Mouse (Mus musculus): ENCODE data around the gene Tnrc6c. TPM values are rescaled to one million over a fixed set of nuclear protein-coding genes. Genes with fewer than 3 reads are reported as not detected.
A peak's percentile ranks its signal among the peaks of the same experiment; 100 is the strongest.

Tnrc6c gene
- polyA plus RNA-seq, 1 experiment, result 15.0 TPM

GRCm38 (mm10) chr11:117638386-117638785, 15.7 kb upstream of the Tnrc6c start:
- no peak for DNase-seq (ENCODE audit: low read depth)

- DNase-seq (ENCODE audit: low read depth), result no peak
Measured at GRCm38 (mm10) chr11:117638809-117639208, 15.3 kb upstream of the Tnrc6c start.

GRCm38 (mm10) chr11:117639331-117639970, 14.6 kb upstream of the Tnrc6c start:
- no peak for DNase-seq (ENCODE audit: low read depth)

GRCm38 (mm10) chr11:117642181-117642580, 11.9 kb upstream of the Tnrc6c start:
- no peak for DNase-seq (ENCODE audit: low read depth)

- peak; percentile 45 for DNase-seq (ENCODE audit: low read depth)
Measured at GRCm38 (mm10) chr11:117643240-117643639, 10.8 kb upstream of the Tnrc6c start.

GRCm38 (mm10) chr11:117646786-117647185, 7.3 kb upstream of the Tnrc6c start:
- no peak for DNase-seq (ENCODE audit: low read depth)

GRCm38 (mm10) chr11:117648005-117648404, 6.1 kb upstream of the Tnrc6c start:
- no peak for DNase-seq (ENCODE audit: low read depth)

GRCm38 (mm10) chr11:117650721-117651644, 3.1 kb upstream of the Tnrc6c start:
- DNase-seq (ENCODE audit: low read depth), result no peak

GRCm38 (mm10) chr11:117652907-117653306, 1.2 kb upstream of the Tnrc6c start:
- DNase-seq (ENCODE audit: low read depth), result no peak

- peak; percentile 79 for DNase-seq (ENCODE audit: low read depth)
Measured at GRCm38 (mm10) chr11:117654380-117654924, 363 bp downstream of the Tnrc6c start.

GRCm38 (mm10) chr11:117654934-117655291, 824 bp downstream of the Tnrc6c start:
- DNase-seq (ENCODE audit: low read depth), result no peak

- no peak for DNase-seq (ENCODE audit: low read depth)
Measured at GRCm38 (mm10) chr11:117655292-117656076, 1.4 kb downstream of the Tnrc6c start.

GRCm38 (mm10) chr11:117656077-117656401, 1.9 kb downstream of the Tnrc6c start:
- no peak for DNase-seq (ENCODE audit: low read depth)

- DNase-seq (ENCODE audit: low read depth), result no peak
Measured at GRCm38 (mm10) chr11:117658974-117659373, 4.9 kb downstream of the Tnrc6c start.

GRCm38 (mm10) chr11:117663036-117663809, 9.1 kb downstream of the Tnrc6c start:
- DNase-seq (ENCODE audit: low read depth), result no peak

- DNase-seq (ENCODE audit: low read depth), result no peak
Measured at GRCm38 (mm10) chr11:117663810-117664139, 9.7 kb downstream of the Tnrc6c start.

- no peak for DNase-seq (ENCODE audit: low read depth)
Measured at GRCm38 (mm10) chr11:117665189-117665588, 11.1 kb downstream of the Tnrc6c start.

GRCm38 (mm10) chr11:117666563-117666962, 12.5 kb downstream of the Tnrc6c start:
- no peak for DNase-seq (ENCODE audit: low read depth)

GRCm38 (mm10) chr11:117667152-117667551, 13.1 kb downstream of the Tnrc6c start:
- DNase-seq (ENCODE audit: low read depth), result no peak

- DNase-seq (ENCODE audit: low read depth), result no peak
Measured at GRCm38 (mm10) chr11:117667825-117668224, 13.7 kb downstream of the Tnrc6c start.

GRCm38 (mm10) chr11:117671626-117672025, 17.5 kb downstream of the Tnrc6c start:
- DNase-seq (ENCODE audit: low read depth), result no peak
